ENCODE assay signal across 30 mouse cellular contexts in genomic region chr14:51256041-51256440, GRCm38 (mm10). TPM values are rescaled to one million over a fixed set of nuclear protein-coding genes. Genes with fewer than 3 reads are reported as not detected.
"Had no signal": no experiment of that assay in that cellular context is flagged by ENCODE, and none has a peak within 500 bp of the region (broad histone marks: within the 10 kb centered on the region; RNA-seq: fewer than 3 reads in every experiment).

Gene Rnase2a (minus strand): TSS chr14:51256112.

- H3K4me3 ChIP-seq: layer of hippocampus, adult 2 months; left cerebral cortex, adult 2 months; limb, embryonic 12.5 days; limb, embryonic 15.5 days; midbrain, embryonic 12.5 days; midbrain, embryonic 15.5 days; neural tube, embryonic 12.5 days; neural tube, embryonic 15.5 days had no signal

- H3K4me1 ChIP-seq: limb, embryonic 12.5 days; limb, embryonic 15.5 days; midbrain, embryonic 12.5 days; midbrain, embryonic 15.5 days; neural tube, embryonic 12.5 days; neural tube, embryonic 15.5 days had no signal

- DNase-seq: kidney, adult 18-20 months; kidney, adult 9 months; kidney, postnatal 14 days; kidney, postnatal 4 days; layer of hippocampus, adult 9-11 months; layer of hippocampus, postnatal 36 days; left cerebral cortex, postnatal 4 days; liver, postnatal 0 days; right cerebral cortex, adult 18-20 months; right cerebral cortex, postnatal 14 days; right cerebral cortex, postnatal 4 days; thymus, postnatal 25 days had no signal

- H3K9ac ChIP-seq: limb, embryonic 12.5 days; limb, embryonic 15.5 days; liver, embryonic 14.5 days; liver, postnatal 0 days; midbrain, embryonic 12.5 days; midbrain, embryonic 15.5 days; neural tube, embryonic 12.5 days; neural tube, embryonic 15.5 days had no signal

- ATAC-seq: inflammation-experienced regulatory T-cells, adult 6 months; intestine, embryonic 16.5 days; liver, postnatal 0 days; midbrain, embryonic 15.5 days had no signal

- H3K36me3 ChIP-seq: limb, embryonic 12.5 days; limb, embryonic 15.5 days; midbrain, embryonic 12.5 days; midbrain, embryonic 15.5 days; neural tube, embryonic 12.5 days; neural tube, embryonic 15.5 days had no signal

- H3K4me2 ChIP-seq: limb, embryonic 12.5 days; limb, embryonic 15.5 days; liver, embryonic 11.5 days; midbrain, embryonic 12.5 days; midbrain, embryonic 15.5 days; neural tube, embryonic 12.5 days; neural tube, embryonic 15.5 days had no signal

- H3K27me3 ChIP-seq: limb, embryonic 12.5 days; limb, embryonic 15.5 days; midbrain, embryonic 12.5 days; midbrain, embryonic 15.5 days; neural tube, embryonic 12.5 days; neural tube, embryonic 15.5 days had no signal

- H3K9me3 ChIP-seq: limb, embryonic 12.5 days; limb, embryonic 15.5 days; midbrain, embryonic 12.5 days; midbrain, embryonic 15.5 days; neural tube, embryonic 12.5 days; neural tube, embryonic 15.5 days had no signal

- H3K27ac ChIP-seq: layer of hippocampus, adult 2 months; left cerebral cortex, adult 2 months; limb, embryonic 12.5 days; limb, embryonic 15.5 days; liver, embryonic 14.5 days; midbrain, embryonic 12.5 days; midbrain, embryonic 15.5 days; neural tube, embryonic 12.5 days; neural tube, embryonic 15.5 days; stomach, postnatal 0 days had no signal

RNA-seq across cellular contexts. Expression of gene Rnase2a, which starts in this region (rescaled TPM):
- total RNA-seq: layer of hippocampus, adult 2 months; layer of hippocampus, postnatal 36 days; left cerebral cortex, adult 2 months; left cerebral cortex, postnatal 14 days; left cerebral cortex, postnatal 4 days had no signal
- polyA plus RNA-seq: inflammation-experienced regulatory T-cells, adult 6 months; intestine, embryonic 16.5 days; kidney, embryonic 16.5 days; limb, embryonic 12.5 days; limb, embryonic 15.5 days; liver, embryonic 11.5 days; liver, embryonic 14.5 days; liver, postnatal 0 days; lung, embryonic 16.5 days; midbrain, embryonic 12.5 days; midbrain, embryonic 15.5 days; neural tube, embryonic 12.5 days; neural tube, embryonic 15.5 days; stomach, embryonic 14.5 days; stomach, postnatal 0 days; thymus, postnatal 0 days had no signal
